Mouse (Mus musculus) heart, embryonic 11.5 days (tissue): ENCODE results near the gene Fam3c. TPM values are rescaled to one million over a fixed set of nuclear protein-coding genes. Genes with fewer than 3 reads are reported as not detected.

Experiments used
- ATAC-seq: fragments of 200-750 bp; cut with Nextera tagmentation; replicated peaks from 2 replicates; pipeline ENCODE4 v1.8.0; 2017; ENCODE audit warnings: moderate library complexity; ENCODE audit not compliant: insufficient number of reproducible peaks, low FRiP score, low TSS enrichment
- H3K27ac ChIP-seq: fragments of 300-500 bp; sonication (generic); 2 replicates; pipeline ENCODE4 v1.5.1; 2014; ENCODE audit warnings: mild to moderate bottlenecking, low read depth, low read length
- H3K27me3 ChIP-seq: fragments of 300-500 bp; sonication (generic); 2 replicates; pipeline ENCODE4 v1.6.1; 2014; ENCODE audit warnings: mild to moderate bottlenecking, low read length, mixed read lengths; ENCODE audit not compliant: control insufficient read depth, insufficient read depth
- H3K36me3 ChIP-seq: fragments of 300-500 bp; sonication (generic); 2 replicates; pipeline ENCODE4 v1.6.1; 2014; ENCODE audit warnings: mild to moderate bottlenecking, low read length, moderate library complexity, mixed read lengths; ENCODE audit not compliant: control insufficient read depth, insufficient read depth
- H3K4me1 ChIP-seq: fragments of 300-500 bp; sonication (generic); 2 replicates; pipeline ENCODE4 v1.6.1; 2014; ENCODE audit warnings: low read length; ENCODE audit not compliant: control insufficient read depth, insufficient read depth
- H3K4me2 ChIP-seq: fragments of 300-500 bp; sonication (generic); 2 replicates; pipeline ENCODE4 v1.6.1; 2014; ENCODE audit warnings: mild to moderate bottlenecking, moderate library complexity
- H3K4me3 ChIP-seq: fragments of 300-500 bp; sonication (generic); 2 replicates; pipeline ENCODE4 v1.5.1; 2014; ENCODE audit warnings: low read depth, low read length
- H3K9ac ChIP-seq: fragments of 300-500 bp; sonication (generic); 2 replicates; pipeline ENCODE4 v1.6.1; 2014; ENCODE audit warnings: mild to moderate bottlenecking, low read depth, low read length, moderate library complexity
- H3K9me3 ChIP-seq: fragments of 300-500 bp; sonication (generic); replicated peaks from 2 replicates; pipeline ENCODE4 v1.6.1; 2016; ENCODE audit warnings: low read length; ENCODE audit not compliant: control insufficient read depth
- WGBS: fragments of 180-500 bp; shearing (Covaris S2); extraction: QIAGEN DNeasy Blood & Tissue Kit; methylation state at CpG from one replicate; pipeline ENCODE4 v1.1.7; 2014; ENCODE audit not compliant: insufficient replicate concordance; 5-methylcytosine and 5-hydroxymethylcytosine counted together
- polyA plus RNA-seq: library from polyadenylated mRNA; unstranded; fragments of >200 nt; fragmentation: Nextera tagmentation; extraction: Ambion mirVana; gene quantifications from 2 replicates; pipeline ENCODE4 v1.2.1, GENCODE M21; 2014

The Fam3c gene
- polyA plus RNA-seq, 1 experiment from 2014 or later: 47.9 TPM

DNA sequence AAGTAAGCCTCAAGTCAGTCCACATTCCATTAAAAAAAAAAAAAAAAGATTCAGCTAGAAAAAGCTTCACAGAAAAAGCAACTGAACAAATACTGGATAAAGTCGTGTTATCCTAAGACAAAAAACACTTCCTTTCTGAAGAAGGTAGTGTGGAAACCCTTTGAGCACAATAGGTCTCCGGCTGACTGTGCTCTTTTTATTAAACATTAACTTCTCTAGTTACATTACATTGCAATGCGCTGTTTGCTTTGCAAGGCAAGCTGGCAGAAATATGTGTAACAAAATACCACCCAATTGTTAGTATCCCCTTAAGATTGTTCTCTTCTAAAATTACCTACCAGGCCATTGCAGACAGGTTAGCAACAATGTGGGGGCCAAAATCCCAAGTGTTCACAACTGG, 5.9 kb upstream of the Fam3c start:
- Histone ChIP-seq H3K4me2 (no peak overlapping the region), H3K4me1 (no peaks in the 10 kb centered on the region), H3K4me3 (no peak overlapping the region), H3K27me3 (no peaks in the 10 kb centered on the region), H3K9ac (no peak overlapping the region), H3K9me3 (no peaks in the 10 kb centered on the region), H3K36me3 (no peaks in the 10 kb centered on the region), H3K27ac (no peak overlapping the region)
- WGBS: 70% methylated on average over 3 of the region's 3 CpGs
- no peak for ATAC-seq

DNA sequence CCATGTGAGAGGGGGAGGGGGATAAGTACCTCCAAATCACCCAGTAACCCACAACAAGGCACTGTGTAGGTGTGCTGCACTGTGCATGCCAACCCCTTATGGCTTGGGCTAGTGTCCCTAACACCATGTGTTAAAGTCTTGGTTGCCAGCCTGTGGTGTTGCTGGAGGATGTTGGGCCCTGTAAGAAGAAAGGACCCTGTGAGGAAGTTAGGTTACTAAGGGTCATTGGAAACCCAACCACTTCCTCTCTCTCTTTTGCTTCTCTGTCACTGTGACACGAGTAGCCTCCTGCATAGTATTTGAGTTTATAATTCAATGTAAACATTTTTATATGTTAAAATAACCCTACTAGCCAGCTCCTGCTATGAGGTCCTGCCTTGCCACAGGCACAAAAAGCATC, 3.0 kb upstream of the Fam3c start:
- Histone ChIP-seq H3K4me2 (no peak overlapping the region), H3K36me3 (no peaks in the 10 kb centered on the region), H3K27ac (no peak overlapping the region), H3K27me3 (no peaks in the 10 kb centered on the region), H3K4me1 (peaks cover 3% of the 10 kb centered on the region; the same call in 1 of the 2 replicates), H3K4me3 (no peak overlapping the region), H3K9me3 (no peaks in the 10 kb centered on the region), H3K9ac (no peak overlapping the region)
- 43% methylated on average over 1 of the region's 1 CpGs for WGBS
- no peak for ATAC-seq

DNA sequence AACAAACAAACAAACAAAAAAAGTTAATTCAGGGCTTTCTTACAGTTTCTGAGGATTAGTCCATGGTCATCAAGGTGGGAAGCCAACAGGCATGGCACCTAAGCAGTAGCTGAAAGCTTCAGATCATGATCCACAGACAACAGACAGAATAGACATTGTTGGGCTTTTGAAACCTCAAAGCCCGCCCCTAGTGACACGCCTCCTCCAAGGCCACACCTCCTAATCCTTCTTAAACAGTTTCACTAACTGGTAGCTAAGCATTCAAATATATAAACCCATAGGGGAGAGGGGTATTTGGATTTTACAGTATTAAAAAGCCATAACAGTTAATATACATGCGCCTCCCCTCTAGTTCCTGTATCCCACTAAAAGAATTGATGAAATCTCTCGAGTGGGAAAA, 1.3 kb upstream of the Fam3c start:
- Histone ChIP-seq H3K27ac (no peak overlapping the region), H3K36me3 (no peaks in the 10 kb centered on the region), H3K4me2 (no peak overlapping the region), H3K4me1 (peaks cover 3% of the 10 kb centered on the region; the same call in 1 of the 2 replicates), H3K9ac (no peak overlapping the region), H3K9me3 (no peaks in the 10 kb centered on the region), H3K4me3 (no peak overlapping the region), H3K27me3 (no peaks in the 10 kb centered on the region)
- WGBS: 88% methylated on average over 4 of the region's 4 CpGs
- ATAC-seq: no peak

DNA sequence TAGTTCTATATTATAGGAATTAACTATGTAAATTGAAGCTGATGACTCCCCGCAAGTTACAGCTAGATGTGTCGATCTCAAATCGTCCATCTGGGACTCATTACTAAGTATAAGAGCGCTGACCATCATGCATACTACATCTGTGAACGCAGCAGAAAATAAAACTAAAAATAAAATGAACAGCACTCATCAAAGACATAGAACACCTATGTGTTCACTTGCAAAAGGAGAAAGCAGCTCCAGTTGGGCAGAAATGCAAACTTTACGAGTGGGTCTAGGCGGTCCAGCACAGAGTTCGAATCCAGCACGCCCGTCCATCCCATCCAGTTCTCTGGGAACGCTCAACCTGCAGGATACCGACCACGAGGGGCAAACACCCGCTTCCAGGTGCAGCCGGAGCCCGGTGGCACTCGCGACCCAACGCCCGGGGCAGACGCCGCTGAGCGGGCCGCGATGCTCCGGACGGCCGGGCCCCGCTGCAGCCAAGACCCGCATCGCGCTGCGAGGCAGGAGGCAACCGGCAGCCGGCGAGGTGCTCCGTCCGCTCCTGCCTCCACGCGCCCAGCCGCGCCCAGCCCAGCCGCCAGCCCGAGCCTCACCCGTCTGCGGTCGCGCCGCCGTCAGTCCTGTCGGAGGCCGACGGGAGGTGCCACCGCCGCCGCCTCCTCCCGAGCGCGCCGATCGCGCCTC, 502 bp downstream of the Fam3c start:
- Histone ChIP-seq H3K4me1 (peaks cover 6% of the 10 kb centered on the region; the same call in 1 of the 2 replicates), H3K9ac (peak overlapping the region; percentile 90), H3K27ac (peak overlapping the region; percentile 46; the same call in 1 of the 2 replicates), H3K36me3 (no peaks in the 10 kb centered on the region), H3K9me3 (no peaks in the 10 kb centered on the region), H3K4me2 (peak overlapping the region; percentile 74), H3K27me3 (no peaks in the 10 kb centered on the region), H3K4me3 (peak overlapping the region; percentile 84)
- 2% methylated on average over 52 of the region's 62 CpGs for WGBS
- ATAC-seq: peak; percentile 75

DNA sequence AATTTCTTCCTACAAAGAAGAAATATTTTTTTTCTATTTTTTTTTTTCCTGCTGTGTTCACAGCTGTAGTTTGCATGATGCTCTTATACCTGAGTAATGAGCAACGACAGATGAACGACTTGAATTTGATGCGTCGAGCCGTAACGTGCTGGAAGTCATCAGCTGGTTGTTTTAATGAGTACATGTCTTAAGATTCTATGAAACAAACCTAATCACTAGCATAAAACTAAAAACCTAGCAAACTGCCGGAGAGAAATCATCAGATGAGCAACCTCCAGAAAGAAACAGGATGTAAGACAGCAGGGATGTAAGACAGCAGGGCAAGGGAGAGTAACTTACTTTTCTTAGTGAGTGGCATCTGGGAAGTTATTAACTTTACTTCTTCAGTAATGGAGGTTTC, 1.4 kb downstream of the Fam3c start:
- Histone ChIP-seq H3K4me3 (peak overlapping the region; percentile 84; the same call in 1 of the 2 replicates), H3K27ac (no peak overlapping the region)

DNA sequence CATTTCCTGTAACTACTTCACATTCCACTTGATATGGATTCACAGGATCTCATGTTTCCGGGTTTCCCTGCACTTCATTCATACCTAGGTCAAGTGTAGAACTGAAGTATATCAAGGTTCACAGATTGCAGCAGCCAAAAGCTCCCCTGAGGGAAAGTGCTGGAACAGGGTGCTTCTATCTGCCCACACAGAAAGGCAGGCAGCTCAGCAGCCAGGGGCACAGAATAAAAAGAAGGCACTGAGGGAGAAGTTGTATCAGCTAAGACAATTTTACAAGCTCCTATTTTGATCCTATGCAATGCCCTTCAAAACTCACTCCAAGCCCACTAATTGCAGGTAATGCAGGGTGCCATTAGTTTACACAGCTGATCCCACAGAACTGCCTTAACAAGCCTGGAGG, 2.0 kb downstream of the Fam3c start:
- Histone ChIP-seq H3K4me3 (no peak overlapping the region), H3K9me3 (no peaks in the 10 kb centered on the region), H3K27ac (no peak overlapping the region), H3K9ac (no peak overlapping the region), H3K36me3 (no peaks in the 10 kb centered on the region), H3K4me1 (peaks cover 8% of the 10 kb centered on the region), H3K4me2 (no peak overlapping the region), H3K27me3 (no peaks in the 10 kb centered on the region)
- WGBS: 40% methylated on average over 1 of the region's 1 CpGs
- ATAC-seq: no peak

More for the DNA sequence above, 1.4 kb downstream of the Fam3c start:
- Histone ChIP-seq H3K36me3 (no peaks in the 10 kb centered on the region), H3K4me2 (peak overlapping the region; percentile 74), H3K27me3 (no peaks in the 10 kb centered on the region), H3K4me1 (peaks cover 8% of the 10 kb centered on the region), H3K9me3 (no peaks in the 10 kb centered on the region), H3K9ac (no peak overlapping the region)
- ATAC-seq: no peak
- 80% methylated on average over 7 of the region's 7 CpGs for WGBS

DNA sequence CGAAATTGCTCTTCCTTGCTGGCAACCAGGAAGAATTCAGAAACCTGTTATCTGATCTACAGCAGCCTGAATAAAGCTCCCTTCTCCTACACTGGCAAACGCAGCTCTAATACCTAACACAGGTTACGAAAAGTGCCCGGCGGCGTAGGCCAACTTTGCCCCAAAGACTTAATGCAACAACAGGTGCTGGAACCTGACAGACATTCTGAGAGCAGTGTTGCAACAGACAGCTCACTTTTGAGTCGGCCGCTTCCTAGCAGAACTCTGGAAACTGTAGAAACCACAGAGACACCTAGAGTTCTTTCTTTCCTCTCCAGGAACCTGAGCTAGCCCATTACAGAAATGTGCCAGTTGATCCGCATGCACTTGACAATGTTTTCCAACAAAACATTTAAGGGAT, 4.5 kb downstream of the Fam3c start:
- no peak overlapping the region for H3K27ac ChIP-seq
- no peak for ATAC-seq
- H3K9me3 ChIP-seq: no peaks in the 10 kb centered on the region
- no peak overlapping the region for H3K9ac ChIP-seq
- H3K4me3 ChIP-seq: no peak overlapping the region
- H3K36me3 ChIP-seq: no peaks in the 10 kb centered on the region
- no peaks in the 10 kb centered on the region for H3K27me3 ChIP-seq
- peaks cover 16% of the 10 kb centered on the region for H3K4me1 ChIP-seq
- WGBS: 72% methylated on average over 9 of the region's 9 CpGs
- H3K4me2 ChIP-seq: no peak overlapping the region

DNA sequence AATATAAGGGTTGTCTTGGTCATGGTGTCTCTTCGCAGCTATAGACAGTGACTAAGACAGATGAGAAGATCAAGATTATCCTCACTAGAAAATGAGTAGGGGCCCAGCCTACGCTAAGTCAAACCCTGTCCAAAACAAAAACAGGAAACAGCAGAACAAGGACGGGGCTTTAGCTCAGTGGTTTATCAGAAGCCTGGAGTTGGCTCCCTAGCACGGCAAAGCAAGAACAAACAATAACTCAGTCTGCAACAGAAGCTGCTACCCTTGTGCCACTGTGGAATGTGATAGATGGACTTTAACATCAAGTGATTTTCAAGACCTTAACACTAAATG, 5.8 kb downstream of the Fam3c start:
- H3K36me3 ChIP-seq: no peaks in the 10 kb centered on the region
- H3K4me3 ChIP-seq: no peak overlapping the region
- WGBS: 49% methylated on average over 4 of the region's 4 CpGs
- H3K4me1 ChIP-seq: peaks cover 16% of the 10 kb centered on the region
- H3K9me3 ChIP-seq: no peaks in the 10 kb centered on the region
- H3K27me3 ChIP-seq: no peaks in the 10 kb centered on the region
- H3K27ac ChIP-seq: no peak overlapping the region
- no peak for ATAC-seq
- peak overlapping the region; percentile 32; the same call in 1 of the 2 replicates for H3K4me2 ChIP-seq
- H3K9ac ChIP-seq: no peak overlapping the region
